Mouse (Mus musculus): ENCODE data around the gene Baz1b.

The Baz1b gene

GRCm38 (mm10) chr5:135236571-135236970, 49.5 kb downstream of the Baz1b start:
- in situ Hi-C loops (cut with MboI), result no loop called here

GRCm38 (mm10) chr5:135238832-135239231, 51.8 kb downstream of the Baz1b start:
- in situ Hi-C loops (cut with MboI), result no loop called here

- in situ Hi-C loops (cut with MboI), result no loop called here
Observed at GRCm38 (mm10) chr5:135241474-135241873, 54.4 kb downstream of the Baz1b start.

GRCm38 (mm10) chr5:135242136-135242535, 55.1 kb downstream of the Baz1b start:
- in situ Hi-C loops (cut with MboI), result no loop called here

GRCm38 (mm10) chr5:135242608-135243007, 55.5 kb downstream of the Baz1b start:
- in situ Hi-C loops (cut with MboI), result no loop called here

GRCm38 (mm10) chr5:135243166-135243565, 56.1 kb downstream of the Baz1b start:
- in situ Hi-C loops (cut with MboI), result no loop called here

GRCm38 (mm10) chr5:135246531-135246930, 59.5 kb downstream of the Baz1b start:
- in situ Hi-C loops (cut with MboI), result no loop called here

GRCm38 (mm10) chr5:135247337-135247736, 60.3 kb downstream of the Baz1b start:
- in situ Hi-C loops (cut with MboI), result no loop called here

- in situ Hi-C loops (cut with MboI), result no loop called here
Observed at GRCm38 (mm10) chr5:135248956-135249676, 62.1 kb downstream of the Baz1b start.

GRCm38 (mm10) chr5:135250186-135251078, 63.4 kb downstream of the Baz1b start:
- in situ Hi-C loops (cut with MboI), result no loop called here

GRCm38 (mm10) chr5:135251079-135251454, 64.0 kb downstream of the Baz1b start, which contains the start of gene Fzd9:
Gene Fzd9 (minus strand): TSS chr5:135251230.
- in situ Hi-C loops (cut with MboI), result no loop called here

GRCm38 (mm10) chr5:135253741-135254401, 66.8 kb downstream of the Baz1b start:
- in situ Hi-C loops (cut with MboI), result no loop called here

GRCm38 (mm10) chr5:135256166-135256565, 69.1 kb downstream of the Baz1b start:
- in situ Hi-C loops (cut with MboI), result no loop called here

GRCm38 (mm10) chr5:135257559-135257958, 70.5 kb downstream of the Baz1b start:
- in situ Hi-C loops (cut with MboI), result no loop called here

- in situ Hi-C loops (cut with MboI), result no loop called here
Observed at GRCm38 (mm10) chr5:135258280-135259150, 71.5 kb downstream of the Baz1b start.

- in situ Hi-C loops (cut with MboI), result no loop called here
Observed at GRCm38 (mm10) chr5:135263866-135264503, 76.9 kb downstream of the Baz1b start.

- in situ Hi-C loops (cut with MboI), result no loop called here
Observed at GRCm38 (mm10) chr5:135264548-135264947, 77.5 kb downstream of the Baz1b start.

- in situ Hi-C loops (cut with MboI), result no loop called here
Observed at GRCm38 (mm10) chr5:135269451-135269850, 82.4 kb downstream of the Baz1b start.

GRCm38 (mm10) chr5:135270361-135270760, 83.3 kb downstream of the Baz1b start:
- in situ Hi-C loops (cut with MboI), result no loop called here

- in situ Hi-C loops (cut with MboI), result no loop called here
Observed at GRCm38 (mm10) chr5:135271563-135272165, 84.6 kb downstream of the Baz1b start.

All from mature B cell (primary cell).